Mouse (Mus musculus) limb, embryonic 13.5 days (tissue): ENCODE measurements around the gene Cga. TPM values are rescaled to one million over a fixed set of nuclear protein-coding genes. Genes with fewer than 3 reads are reported as not detected.

Source experiments
- ATAC-seq: fragments of 200-750 bp; cut with Nextera tagmentation; 2 replicates; pipeline ENCODE4 v1.8.0; 2017; ENCODE audit warnings: low read depth, moderate number of reproducible peaks, moderate TSS enrichment; ENCODE audit not compliant: low FRiP score
- H3K27ac ChIP-seq: fragments of 300-500 bp; sonication (generic); 2 replicates; pipeline ENCODE4 v1.5.1; 2015; ENCODE audit warnings: inconsistent platforms, mild to moderate bottlenecking, moderate library complexity
- H3K27me3 ChIP-seq: fragments of 300-500 bp; sonication (generic); 2 replicates; pipeline ENCODE4 v1.6.1; 2015; ENCODE audit warnings: mild to moderate bottlenecking, inconsistent platforms
- H3K36me3 ChIP-seq: fragments of 300-500 bp; sonication (generic); 2 replicates; pipeline ENCODE4 v1.6.1; 2015; ENCODE audit warnings: inconsistent platforms, mild to moderate bottlenecking, moderate library complexity
- H3K4me1 ChIP-seq: fragments of 300-500 bp; sonication (generic); 2 replicates; pipeline ENCODE4 v1.6.1; 2015; ENCODE audit warnings: inconsistent platforms
- H3K4me2 ChIP-seq: fragments of 300-500 bp; sonication (generic); replicated peaks from 2 replicates; pipeline ENCODE4 v1.6.1; 2015; ENCODE audit warnings: inconsistent platforms, mild to moderate bottlenecking, moderate library complexity
- H3K4me3 ChIP-seq: fragments of 300-500 bp; sonication (generic); 2 replicates; pipeline ENCODE4 v1.5.1; 2015; ENCODE audit warnings: moderate library complexity, mild to moderate bottlenecking, inconsistent platforms
- H3K9ac ChIP-seq: fragments of 300-500 bp; sonication (generic); 2 replicates; pipeline ENCODE4 v1.6.1; 2015; ENCODE audit warnings: mild to moderate bottlenecking, inconsistent platforms
- H3K9me3 ChIP-seq: fragments of 300-500 bp; sonication (generic); 2 replicates; pipeline ENCODE4 v1.6.1; 2016; ENCODE audit warnings: inconsistent platforms
- WGBS: fragments of 180-500 bp; shearing (Covaris S2); methylation state at CpG from one replicate; pipeline ENCODE4 v1.1.7; 2015; 5-methylcytosine and 5-hydroxymethylcytosine counted together
- polyA plus RNA-seq: library from polyadenylated mRNA; unstranded; fragments of >200 nt; fragmentation: Nextera tagmentation; extraction: Ambion mirVana; gene quantifications from 2 replicates; pipeline ENCODE4 v1.2.1, GENCODE M21; 2015

The Cga gene
- polyA plus RNA-seq, 1 experiment from 2014 or later, result not detected

- H3K4me2 ChIP-seq, result no peak overlapping the region
- H3K36me3 ChIP-seq, result no peaks in the 10 kb centered on the region
- no peaks in the 10 kb centered on the region for H3K9me3 ChIP-seq
- H3K9ac ChIP-seq, result no peak overlapping the region
- no peaks in the 10 kb centered on the region for H3K4me1 ChIP-seq
- no peak overlapping the region for H3K27ac ChIP-seq
- 94% methylated on average over 25 of the region's 25 CpGs for WGBS
- no peak for ATAC-seq
- no peak overlapping the region for H3K4me3 ChIP-seq
- no peaks in the 10 kb centered on the region for H3K27me3 ChIP-seq
Observed at GRCm38 (mm10) chr4:34941046-34941445, 47.5 kb downstream of the Cga start.

GRCm38 (mm10) chr4:34947181-34947580, 53.6 kb downstream of the Cga start:
- Histone ChIP-seq H3K36me3 (no peaks in the 10 kb centered on the region), H3K9me3 (no peaks in the 10 kb centered on the region), H3K4me3 (no peak overlapping the region), H3K27ac (no peak overlapping the region), H3K4me1 (no peaks in the 10 kb centered on the region), H3K27me3 (no peaks in the 10 kb centered on the region), H3K9ac (no peak overlapping the region), H3K4me2 (no peak overlapping the region)
- no peak for ATAC-seq

GRCm38 (mm10) chr4:34953716-34954115, 60.1 kb downstream of the Cga start:
- ATAC-seq, result no peak
- WGBS, result 83% methylated on average over 10 of the region's 10 CpGs
- H3K27ac ChIP-seq, result no peak overlapping the region
- 0 out of 2 replicates have a peak, but pooled peaks cover 3% of the 10 kb centered on the region for H3K27me3 ChIP-seq
- H3K9me3 ChIP-seq, result no peaks in the 10 kb centered on the region
- no peaks in the 10 kb centered on the region for H3K4me1 ChIP-seq
- no peak overlapping the region for H3K4me3 ChIP-seq
- no peaks in the 10 kb centered on the region for H3K36me3 ChIP-seq
- H3K4me2 ChIP-seq, result no peak overlapping the region
- H3K9ac ChIP-seq, result no peak overlapping the region

Other genes starting within 250 kb of the Cga start
- gene Slc35a1, start 206.3 kb upstream of the Cga start, polyA plus RNA-seq, result 58.0 and 58.5 TPM in 2 replicates
- gene Cfap206, start 163.6 kb upstream of the Cga start, polyA plus RNA-seq, result 0.32 TPM in 1 of 2 replicates, not detected in the other
- gene Gm136, start 137.5 kb upstream of the Cga start, polyA plus RNA-seq, result not detected in 2 replicates
- 43.6 and 49.9 TPM in 2 replicates for gene Smim8, start 115.4 kb upstream of the Cga start, polyA plus RNA-seq
- gene Zfp292, start 10.8 kb upstream of the Cga start, polyA plus RNA-seq, result 24.1 and 26.0 TPM in 2 replicates